Mouse (Mus musculus): ENCODE measurements around the gene Slc38a7. TPM values are rescaled to one million over a fixed set of nuclear protein-coding genes. Genes with fewer than 3 reads are reported as not detected.

The Slc38a7 gene
- polyA plus RNA-seq, 1 experiment from 2014 or later: 22.7 TPM

- no peak for ATAC-seq
- no peaks in the 10 kb centered on the region for H3K9me3 ChIP-seq
- WGBS: 87% methylated on average over 6 of the region's 6 CpGs
- no peak overlapping the region for H3K9ac ChIP-seq (replicated peaks)
- H3K4me3 ChIP-seq (replicated peaks): no peak overlapping the region
- no peaks in the 10 kb centered on the region for H3K27me3 ChIP-seq
- no peaks in the 10 kb centered on the region for H3K36me3 ChIP-seq
- no peak overlapping the region for H3K4me2 ChIP-seq (replicated peaks)
- no peak overlapping the region for H3K27ac ChIP-seq
- 0 out of 2 replicates have a peak, but pooled peaks cover 2% of the 10 kb centered on the region for H3K4me1 ChIP-seq (replicated peaks)
Measured at GRCm38 (mm10) chr8:95821266-95821665, 32.1 kb downstream of the Slc38a7 start.

DNA sequence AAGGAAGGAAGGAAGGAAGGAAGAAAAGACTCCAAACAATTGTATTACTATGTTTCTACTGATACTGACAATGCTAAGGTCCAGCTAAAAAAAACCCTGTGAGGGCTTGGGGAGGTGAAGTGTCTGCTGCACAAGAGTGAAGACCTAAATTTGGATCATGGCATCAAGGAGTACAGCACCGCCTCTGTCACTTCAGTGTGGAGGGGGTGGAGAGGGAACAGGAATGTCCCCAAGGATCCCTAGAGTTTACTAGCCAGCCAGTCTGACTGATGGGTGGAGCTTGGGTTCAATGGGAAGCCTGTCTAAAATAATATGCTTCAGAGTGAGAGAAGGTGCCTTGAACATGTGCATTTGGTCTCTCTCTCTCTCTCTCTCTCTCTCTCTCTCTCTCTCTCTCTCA lies 35.1 kb downstream of the Slc38a7 start:
- H3K4me2 ChIP-seq (replicated peaks): no peak overlapping the region
- no peak overlapping the region for H3K9ac ChIP-seq (replicated peaks)
- no peak overlapping the region for H3K27ac ChIP-seq
- 33% methylated on average over 1 of the region's 1 CpGs for WGBS
- H3K9me3 ChIP-seq: no peaks in the 10 kb centered on the region
- H3K4me1 ChIP-seq (replicated peaks): 0 out of 2 replicates have a peak, but pooled peaks cover 4% of the 10 kb centered on the region
- no peaks in the 10 kb centered on the region for H3K36me3 ChIP-seq
- ATAC-seq: no peak
- no peak overlapping the region for H3K4me3 ChIP-seq (replicated peaks)
- no peaks in the 10 kb centered on the region for H3K27me3 ChIP-seq

DNA sequence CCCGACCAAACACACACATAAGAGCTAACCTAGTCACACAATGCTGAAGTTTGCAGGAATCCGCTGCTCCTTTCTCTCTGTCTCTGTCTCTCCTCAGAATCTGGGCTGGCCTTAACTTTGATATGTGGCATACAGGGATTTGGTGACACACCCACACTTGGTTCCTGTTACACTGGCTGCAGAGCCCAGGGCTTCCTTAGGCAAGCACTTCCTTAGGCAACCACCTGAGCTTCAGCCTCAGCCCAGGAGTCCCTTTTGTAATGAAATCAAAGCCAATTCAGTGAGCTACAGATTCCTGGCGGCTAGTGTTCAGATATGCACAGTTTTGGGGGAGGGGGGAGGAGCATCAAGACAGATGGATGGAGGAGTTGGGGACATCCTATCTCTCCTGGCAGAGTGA lies 35.7 kb downstream of the Slc38a7 start:
- 70% methylated on average over 3 of the region's 3 CpGs for WGBS
- no peak overlapping the region for H3K9ac ChIP-seq (replicated peaks)
- H3K36me3 ChIP-seq: no peaks in the 10 kb centered on the region
- no peaks in the 10 kb centered on the region for H3K27me3 ChIP-seq
- 0 out of 2 replicates have a peak, but pooled peaks cover 4% of the 10 kb centered on the region for H3K4me1 ChIP-seq (replicated peaks)
- no peak overlapping the region for H3K27ac ChIP-seq
- H3K4me2 ChIP-seq (replicated peaks): no peak overlapping the region
- H3K9me3 ChIP-seq: no peaks in the 10 kb centered on the region
- H3K4me3 ChIP-seq (replicated peaks): no peak overlapping the region
- no peak for ATAC-seq

- no peaks in the 10 kb centered on the region for H3K27me3 ChIP-seq
- H3K4me1 ChIP-seq (replicated peaks): 0 out of 2 replicates have a peak, but pooled peaks cover 4% of the 10 kb centered on the region
- no peak overlapping the region for H3K27ac ChIP-seq
- no peak overlapping the region for H3K9ac ChIP-seq (replicated peaks)
- H3K4me3 ChIP-seq (replicated peaks): no peak overlapping the region
- no peak for ATAC-seq
- H3K36me3 ChIP-seq: no peaks in the 10 kb centered on the region
- WGBS: 44% methylated on average over 6 of the region's 6 CpGs
- no peak overlapping the region for H3K4me2 ChIP-seq (replicated peaks)
- no peaks in the 10 kb centered on the region for H3K9me3 ChIP-seq
Measured at GRCm38 (mm10) chr8:95816044-95816708, 37.2 kb downstream of the Slc38a7 start.

- no peaks in the 10 kb centered on the region for H3K9me3 ChIP-seq
- ATAC-seq: no peak
- 59% methylated on average over 3 of the region's 3 CpGs for WGBS
Measured at GRCm38 (mm10) chr8:95810184-95810591, 43.2 kb downstream of the Slc38a7 start.

DNA sequence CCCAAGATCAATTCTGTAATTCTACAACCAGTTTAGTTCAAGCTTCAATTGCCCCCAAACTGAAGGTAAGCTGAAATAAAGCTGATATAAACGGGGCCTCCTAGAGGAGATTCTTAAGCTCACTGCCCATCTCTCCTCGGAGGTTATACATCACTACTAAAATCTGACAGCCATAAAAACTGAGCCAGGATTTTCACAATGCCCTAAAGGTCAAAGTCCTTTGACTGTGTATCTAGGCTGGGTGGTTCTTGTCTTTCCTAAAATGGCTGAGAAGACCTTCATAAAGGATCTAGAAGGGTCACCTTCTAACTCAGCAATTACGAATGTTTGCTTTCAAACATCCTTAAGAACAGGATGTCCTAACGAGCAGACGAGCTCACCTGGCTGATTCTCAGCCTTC lies 44.2 kb downstream of the Slc38a7 start:
- no peaks in the 10 kb centered on the region for H3K27me3 ChIP-seq
- no peak overlapping the region for H3K4me3 ChIP-seq (replicated peaks)
- H3K9ac ChIP-seq (replicated peaks): no peak overlapping the region
- 82% methylated on average over 5 of the region's 5 CpGs for WGBS
- H3K27ac ChIP-seq: no peak overlapping the region
- H3K9me3 ChIP-seq: no peaks in the 10 kb centered on the region
- H3K4me2 ChIP-seq (replicated peaks): no peak overlapping the region
- peaks cover 21% of the 10 kb centered on the region for H3K4me1 ChIP-seq (replicated peaks)
- no peaks in the 10 kb centered on the region for H3K36me3 ChIP-seq
- ATAC-seq: no peak

More at GRCm38 (mm10) chr8:95810184-95810591, 43.2 kb downstream of the Slc38a7 start:
- no peaks in the 10 kb centered on the region for H3K27me3 ChIP-seq
- H3K36me3 ChIP-seq: no peaks in the 10 kb centered on the region
- no peak overlapping the region for H3K27ac ChIP-seq
- H3K4me1 ChIP-seq (replicated peaks): peaks cover 12% of the 10 kb centered on the region
- no peak overlapping the region for H3K4me3 ChIP-seq (replicated peaks)
- no peak overlapping the region for H3K9ac ChIP-seq (replicated peaks)
- no peak overlapping the region for H3K4me2 ChIP-seq (replicated peaks)

GRCm38 (mm10) chr8:95808631-95809030 lies 44.7 kb downstream of the Slc38a7 start:
- H3K9me3 ChIP-seq: no peaks in the 10 kb centered on the region
- H3K36me3 ChIP-seq: no peaks in the 10 kb centered on the region
- ATAC-seq: no peak
- H3K27ac ChIP-seq: no peak overlapping the region
- peaks cover 21% of the 10 kb centered on the region for H3K4me1 ChIP-seq (replicated peaks)
- no peak overlapping the region for H3K9ac ChIP-seq (replicated peaks)
- no peak overlapping the region for H3K4me2 ChIP-seq (replicated peaks)
- WGBS: 85% methylated on average over 4 of the region's 4 CpGs
- no peak overlapping the region for H3K4me3 ChIP-seq (replicated peaks)
- no peaks in the 10 kb centered on the region for H3K27me3 ChIP-seq

GRCm38 (mm10) chr8:95807861-95808260 lies 45.5 kb downstream of the Slc38a7 start:
- ATAC-seq: peak; percentile 93
- H3K9me3 ChIP-seq: no peaks in the 10 kb centered on the region
- WGBS: under 1% methylated on average over 20 of the region's 20 CpGs

GRCm38 (mm10) chr8:95807331-95807843 lies 46.0 kb downstream of the Slc38a7 start, which contains the start of gene Cnot1:
Cnot1 (minus strand) TSS chr8:95807464.
- Histone ChIP-seq H3K4me1 (replicated peaks) (peaks cover 22% of the 10 kb centered on the region), H3K4me3 (replicated peaks) (peak within 1 kb of the TSS; percentile 99), H3K9me3 (no peaks in the 10 kb centered on the region), H3K27ac (peak within 1 kb of the TSS; percentile 94), H3K27me3 (no peaks in the 10 kb centered on the region), H3K4me2 (replicated peaks) (peak within 1 kb of the TSS; percentile 97), H3K36me3 (no peaks in the 10 kb centered on the region), H3K9ac (replicated peaks) (peak within 1 kb of the TSS; percentile 98)
- WGBS: 0% methylated on average over 44 of the region's 44 CpGs
- ATAC-seq: peak; percentile 98

More at GRCm38 (mm10) chr8:95807861-95808260, 45.5 kb downstream of the Slc38a7 start:
- Histone ChIP-seq H3K27me3 (no peaks in the 10 kb centered on the region), H3K4me2 (replicated peaks) (peak overlapping the region; percentile 57), H3K9ac (replicated peaks) (peak overlapping the region; percentile 50), H3K4me1 (replicated peaks) (peaks cover 21% of the 10 kb centered on the region), H3K4me3 (replicated peaks) (peak overlapping the region; percentile 99), H3K27ac (peak overlapping the region; percentile 94), H3K36me3 (no peaks in the 10 kb centered on the region)

DNA sequence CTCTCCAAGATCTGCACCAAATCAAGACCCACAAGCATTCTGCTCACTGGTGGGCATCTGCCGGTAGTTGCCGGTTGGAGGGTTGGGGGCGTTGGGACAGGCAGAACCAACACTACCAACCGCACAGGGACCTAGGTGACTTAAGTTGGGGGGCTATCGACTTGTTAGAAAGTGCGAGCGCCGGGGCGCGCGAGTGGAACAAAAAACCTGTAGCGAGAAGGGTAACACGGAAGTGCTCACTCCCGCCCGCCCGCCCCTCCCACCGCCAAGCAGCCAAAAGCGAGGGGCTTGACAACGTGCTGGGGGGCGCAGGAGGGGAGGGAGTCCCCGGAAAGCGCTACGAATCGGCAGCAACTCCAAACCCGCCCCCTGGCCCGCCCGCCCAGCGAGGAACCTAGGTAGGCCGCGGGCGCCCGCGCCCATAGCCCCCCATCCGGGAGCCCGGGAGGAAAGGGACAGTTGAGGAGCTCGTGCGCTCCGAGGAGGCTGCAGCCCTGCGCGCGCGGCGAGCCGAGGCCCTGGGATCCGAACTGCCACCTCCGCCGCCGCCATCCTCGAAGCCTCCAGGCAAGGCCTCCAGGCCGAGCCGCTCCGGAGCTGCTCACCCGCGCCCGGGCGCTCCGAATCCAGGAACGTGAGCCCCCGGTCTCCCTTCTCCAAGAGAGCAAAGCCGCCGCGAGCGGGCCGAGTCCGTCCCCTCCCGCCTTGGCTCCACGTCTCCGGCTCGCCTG lies 46.7 kb downstream of the Slc38a7 start:
- Histone ChIP-seq H3K27ac (peak overlapping the region; percentile 92), H3K9me3 (no peaks in the 10 kb centered on the region), H3K27me3 (no peaks in the 10 kb centered on the region), H3K9ac (replicated peaks) (peak overlapping the region; percentile 98), H3K4me3 (replicated peaks) (peak overlapping the region; percentile 99), H3K36me3 (no peaks in the 10 kb centered on the region), H3K4me1 (replicated peaks) (peaks cover 30% of the 10 kb centered on the region), H3K4me2 (replicated peaks) (peak overlapping the region; percentile 97)
- no peak; the same call in 1 of the 2 replicates for ATAC-seq
- under 1% methylated on average over 55 of the region's 69 CpGs for WGBS

GRCm38 (mm10) chr8:95805482-95805881 lies 47.9 kb downstream of the Slc38a7 start:
- peak overlapping the region; percentile 98 for H3K9ac ChIP-seq (replicated peaks)
- no peaks in the 10 kb centered on the region for H3K9me3 ChIP-seq
- H3K4me3 ChIP-seq (replicated peaks): peak overlapping the region; percentile 99
- no peak for ATAC-seq
- no peaks in the 10 kb centered on the region for H3K36me3 ChIP-seq
- WGBS: 43% methylated on average over 2 of the region's 2 CpGs
- peak overlapping the region; percentile 97 for H3K4me2 ChIP-seq (replicated peaks)
- no peaks in the 10 kb centered on the region for H3K27me3 ChIP-seq
- H3K4me1 ChIP-seq (replicated peaks): peaks cover 34% of the 10 kb centered on the region
- no peak overlapping the region for H3K27ac ChIP-seq

DNA sequence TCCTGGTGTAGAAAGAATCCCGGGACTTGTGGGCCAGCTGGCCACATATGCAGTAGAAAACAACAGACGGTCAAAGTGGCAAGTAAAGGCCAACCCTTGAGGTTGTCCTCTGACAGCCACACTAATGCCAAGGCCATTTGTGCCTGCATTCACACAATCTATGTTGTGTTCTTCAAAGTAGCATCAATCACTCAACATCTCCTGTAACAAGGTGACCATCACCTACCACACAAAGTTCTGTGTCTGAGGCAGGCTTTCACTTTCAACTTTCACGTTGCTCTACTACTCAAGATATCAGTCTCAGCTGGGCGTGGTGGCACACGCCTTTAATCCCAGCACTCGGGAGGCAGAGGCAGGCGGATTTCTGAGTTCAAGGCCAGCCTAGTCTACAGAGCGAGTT lies 51.1 kb downstream of the Slc38a7 start:
- no peak for ATAC-seq
- H3K9ac ChIP-seq (replicated peaks): no peak overlapping the region
- WGBS: 94% methylated on average over 8 of the region's 8 CpGs
- H3K9me3 ChIP-seq: no peaks in the 10 kb centered on the region
- no peaks in the 10 kb centered on the region; the same call in 1 of the 2 replicates for H3K36me3 ChIP-seq
- H3K4me1 ChIP-seq (replicated peaks): peaks cover 34% of the 10 kb centered on the region
- H3K4me3 ChIP-seq (replicated peaks): no peak overlapping the region
- H3K27ac ChIP-seq: no peak overlapping the region
- H3K27me3 ChIP-seq: no peaks in the 10 kb centered on the region
- no peak overlapping the region for H3K4me2 ChIP-seq (replicated peaks)
